Comparison of ENCODE assay signal across 22 mouse cellular contexts in the genomic region with DNA sequence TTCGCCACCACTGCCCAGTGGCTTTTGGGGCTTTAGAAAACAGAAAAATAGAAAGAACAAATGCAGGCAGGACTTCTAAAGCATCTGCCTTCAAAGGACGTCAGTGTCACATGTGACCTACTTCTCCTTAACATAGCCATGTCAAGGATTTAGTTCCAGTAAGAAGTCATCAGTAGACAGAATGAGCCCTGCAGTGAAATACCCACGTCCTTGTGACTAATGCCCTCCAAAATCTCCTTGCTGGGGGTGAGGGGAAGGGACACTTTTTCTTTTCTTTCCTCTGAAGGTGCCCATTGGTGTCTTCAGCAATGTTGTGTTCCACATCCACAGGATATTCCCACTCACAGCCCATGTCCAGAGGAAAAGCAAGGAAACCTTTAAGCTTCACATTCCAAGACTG.
"Had no signal": no experiment of that assay in that cellular context is flagged by ENCODE, and none has a peak within 500 bp of the region (broad histone marks: within the 10 kb centered on the region; RNA-seq: fewer than 3 reads in every experiment).

No protein-coding gene starts in this region.

- H3K9me3 ChIP-seq: kidney, embryonic 15.5 days; limb, embryonic 15.5 days; midbrain, embryonic 15.5 days; neural tube, embryonic 12.5 days; neural tube, embryonic 15.5 days had no signal

- H3K36me3 ChIP-seq: midbrain, embryonic 15.5 days had no signal

- H3K4me3 ChIP-seq: kidney, embryonic 15.5 days; limb, embryonic 12.5 days; limb, embryonic 15.5 days; midbrain, embryonic 12.5 days; midbrain, embryonic 15.5 days; neural tube, embryonic 12.5 days; neural tube, embryonic 15.5 days had no signal

- H3K4me1 ChIP-seq: midbrain, embryonic 12.5 days; neural tube, embryonic 12.5 days had no signal

- H3K27ac ChIP-seq: kidney, embryonic 15.5 days; limb, embryonic 12.5 days; limb, embryonic 15.5 days; liver, embryonic 14.5 days; macrophage; midbrain, embryonic 12.5 days; midbrain, embryonic 15.5 days; neural tube, embryonic 12.5 days; neural tube, embryonic 15.5 days; stomach, postnatal 0 days had no signal

- H3K4me2 ChIP-seq: kidney, embryonic 15.5 days; limb, embryonic 12.5 days; limb, embryonic 15.5 days; liver, embryonic 11.5 days; lung, embryonic 14.5 days; midbrain, embryonic 12.5 days; midbrain, embryonic 15.5 days; neural tube, embryonic 12.5 days; neural tube, embryonic 15.5 days had no signal

- H3K27me3 ChIP-seq: kidney, embryonic 15.5 days; limb, embryonic 12.5 days; limb, embryonic 15.5 days; midbrain, embryonic 12.5 days; midbrain, embryonic 15.5 days; neural tube, embryonic 12.5 days; neural tube, embryonic 15.5 days had no signal

- DNase-seq: kidney, postnatal 14 days; kidney, postnatal 4 days; left cerebral cortex, postnatal 4 days; liver, postnatal 0 days; lung, embryonic 14.5 days; right cerebral cortex, adult 18-20 months; right cerebral cortex, postnatal 14 days; right cerebral cortex, postnatal 4 days; thymus, adult 2 months; thymus, postnatal 14 days had no signal

- H3K9ac ChIP-seq: kidney, embryonic 15.5 days; limb, embryonic 12.5 days; limb, embryonic 15.5 days; liver, embryonic 14.5 days; liver, postnatal 0 days; lung, embryonic 14.5 days; midbrain, embryonic 12.5 days; midbrain, embryonic 15.5 days; neural tube, embryonic 12.5 days; neural tube, embryonic 15.5 days had no signal

- ATAC-seq: liver, postnatal 0 days; lung, postnatal 0 days; midbrain, embryonic 15.5 days had no signal
